Mouse (Mus musculus) heart, adult 8-10 months (tissue): ENCODE data around the gene Tnpo1. TPM values are rescaled to one million over a fixed set of nuclear protein-coding genes. Genes with fewer than 3 reads are reported as not detected.

Source experiments
- total RNA-seq, 4 experiments: library from RNA; stranded (reverse); gene quantifications; 2 replicates each; pipeline ENCODE4 v1.2.4; 2022

Tnpo1 gene
- total RNA-seq, 4 experiments from 2014 or later, result 60.0 to 73.3 (median 64.3) TPM

Other genes with a start within 250 kb of the Tnpo1 start
- 1 to 10 TPM; 3.5 to 8.8 (median 4.3) TPM for gene Tmem171, start 231.6 kb downstream of the Tnpo1 start, total RNA-seq
- gene Fcho2, start 110.9 kb downstream of the Tnpo1 start, total RNA-seq, result 10 to 100 TPM; 28.4 to 41.0 (median 36.0) TPM
- not detected for gene 1700024P04Rik, start 58.2 kb upstream of the Tnpo1 start, total RNA-seq